Mouse (Mus musculus) MN1 (cell line): ENCODE measurements around the gene Camk1g.

ENCODE experiments used
- DNase-seq: peaks from one replicate; pipeline ENCODE4 v3.0.0-alpha.2; 2016; ENCODE audit warnings: low spot score

The Camk1g gene

DNA sequence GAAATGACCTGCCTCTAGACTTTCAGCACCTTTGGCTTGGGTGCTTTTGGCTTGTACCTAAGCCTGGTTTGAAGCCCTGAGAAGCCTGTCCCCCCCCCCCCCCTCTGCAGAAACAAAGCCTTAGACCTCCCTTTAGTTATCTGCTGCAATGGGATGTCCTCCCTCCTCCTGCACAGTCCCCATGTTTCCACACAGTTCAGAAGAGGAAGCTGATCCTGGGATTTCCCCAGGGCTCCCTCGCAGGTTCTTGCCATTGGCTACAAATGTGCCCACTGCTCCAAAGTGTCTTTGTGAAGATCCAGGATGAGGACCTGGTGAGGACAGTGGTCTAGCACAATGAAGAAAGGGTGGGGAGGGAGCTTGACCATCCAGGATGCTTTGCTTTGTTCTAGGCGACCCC is 67.0 kb downstream of the Camk1g start:
- DNase-seq = no peak

- no peak for DNase-seq
Measured at GRCm38 (mm10) chr1:193302093-193302405, 68.0 kb downstream of the Camk1g start.

DNA sequence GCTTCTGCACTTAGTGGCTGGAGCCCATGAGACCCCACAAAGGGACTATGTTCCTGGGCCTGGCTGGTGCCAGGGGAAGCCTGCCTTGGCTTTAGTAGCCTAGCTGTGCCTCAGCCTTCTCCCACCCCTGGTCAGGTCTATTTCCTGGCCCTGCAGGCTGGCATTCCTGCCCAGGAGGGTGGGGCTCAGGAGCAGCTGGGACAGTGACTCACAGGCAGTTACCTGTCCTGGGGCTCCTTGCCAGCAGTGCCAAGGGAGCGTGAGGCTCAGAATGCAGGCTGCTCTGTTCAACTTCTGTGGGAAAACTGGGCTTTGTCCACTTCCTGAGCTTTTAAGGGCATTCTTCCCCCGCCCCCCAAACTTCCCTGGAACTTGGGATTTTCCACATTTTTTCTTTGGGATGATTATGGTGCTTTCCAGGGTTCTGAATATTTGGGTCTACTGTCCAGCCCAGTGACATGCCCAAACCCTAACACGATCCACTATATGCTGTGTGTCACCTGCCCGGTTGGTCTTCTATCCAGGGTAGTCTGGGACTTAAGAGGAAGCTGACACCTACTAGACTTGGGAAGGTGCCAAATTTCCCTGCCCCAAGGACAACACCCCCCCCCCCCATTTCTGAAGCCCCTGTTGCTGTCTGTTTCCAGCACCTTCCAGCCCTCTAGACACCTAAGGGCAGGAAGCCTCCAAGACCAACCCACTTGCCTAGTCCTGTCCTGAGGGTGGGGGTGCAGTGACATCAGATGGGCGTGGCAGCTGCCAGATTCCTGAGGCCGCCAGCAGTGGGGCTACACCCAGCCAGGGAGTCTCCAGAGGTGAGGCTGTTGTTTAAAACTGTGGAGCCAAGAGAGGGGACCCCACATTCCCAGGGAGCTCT is 68.6 kb downstream of the Camk1g start:
- no peak for DNase-seq

DNA sequence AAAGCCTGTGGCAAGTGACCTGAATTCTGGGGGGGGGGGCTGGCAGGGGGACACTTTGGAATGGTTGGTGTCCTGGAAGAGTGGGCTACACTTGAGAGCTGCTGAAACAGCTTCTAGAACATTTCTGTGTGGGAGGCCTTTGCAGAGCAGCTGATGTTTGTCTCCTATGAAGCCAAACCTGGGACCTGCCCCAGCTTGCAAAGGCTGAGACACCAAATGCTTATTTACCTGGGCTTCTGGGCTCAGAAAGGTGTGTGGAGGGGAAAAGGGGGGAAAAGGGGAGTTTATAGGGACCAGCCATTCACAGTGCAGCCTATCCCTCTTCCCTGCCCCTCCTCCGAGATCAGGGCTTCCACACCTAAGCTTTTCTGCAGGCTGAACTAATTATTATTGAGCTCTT is 70.1 kb downstream of the Camk1g start:
- DNase-seq = no peak

DNA sequence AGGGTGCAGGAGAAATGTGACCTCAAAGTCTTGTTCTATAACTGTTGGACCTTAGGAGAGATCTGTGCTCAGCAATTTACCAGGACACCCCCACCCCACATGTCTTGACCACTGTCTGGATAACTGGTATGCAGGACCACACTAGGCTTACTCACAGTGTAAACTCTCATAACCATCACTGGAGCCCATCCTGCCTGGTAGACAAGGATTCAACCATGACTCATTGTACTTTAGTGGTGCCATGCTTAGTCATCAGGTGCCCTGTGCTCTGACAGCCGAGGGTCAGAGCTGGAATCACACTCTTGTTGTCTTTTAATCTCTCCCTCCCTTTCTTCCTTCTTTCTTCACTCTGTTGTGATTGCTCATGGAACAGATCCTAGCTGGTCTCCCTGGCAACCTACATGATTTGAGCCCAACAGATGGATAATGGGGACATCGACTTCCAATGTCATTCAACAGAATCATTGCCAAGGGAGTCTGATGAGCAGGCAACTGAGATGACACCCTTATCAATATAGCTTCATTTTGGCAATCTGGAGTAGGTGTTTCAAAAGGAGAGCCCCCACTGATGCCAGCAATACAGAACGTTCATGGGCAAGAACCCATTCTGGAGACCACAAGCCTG is 71.8 kb downstream of the Camk1g start:
- no peak for DNase-seq
